Mouse (Mus musculus): ENCODE results near the gene Pga5.

GRCm38 (mm10) chr19:10671854-10672417, 5.9 kb downstream of the Pga5 start:
- no peak for TF ChIP-seq POLR2A (IDR thresholded peaks at IDR 0.05; ENCODE audit: insufficient read depth, low read depth, low read length)
- TF ChIP-seq CTCF (IDR thresholded peaks at IDR 0.05), result no peak
- no peak for TF ChIP-seq EP300 (IDR thresholded peaks at IDR 0.05; ENCODE audit: insufficient read depth, low read depth, low read length)

Data from heart, adult 2 months (tissue).